Comparison of ENCODE assay signal across 12 mouse cellular contexts in genomic region chr3:75901903-75902598, GRCm38 (mm10). TPM values are rescaled to one million over a fixed set of nuclear protein-coding genes. Genes with fewer than 3 reads are reported as not detected.
DNase-seq lines count a peak whose midpoint lies in the region; ATAC-seq and TF ChIP-seq lines count a peak whose summit lies in the region.
"Had no signal": no experiment of that assay in that cellular context is flagged by ENCODE, and none has a peak within 500 bp of the region (broad histone marks: within the 10 kb centered on the region; RNA-seq: fewer than 3 reads in every experiment).

No protein-coding gene starts in this region.

- no peak overlapping the region for H3K4me3 ChIP-seq in forebrain, postnatal 0 days (ENCODE audit: low read depth, low read length)
- H3K4me3 ChIP-seq in forebrain, embryonic 13.5 days: no peak overlapping the region
- H3K4me3 ChIP-seq in lung, embryonic 14.5 days (ENCODE audit: low read depth, low read length): no peak overlapping the region
- H3K4me3 ChIP-seq: kidney, embryonic 15.5 days; neural tube, embryonic 13.5 days had no signal

- H3K4me1 ChIP-seq in forebrain, postnatal 0 days (ENCODE audit: insufficient read depth): no peaks in the 10 kb centered on the region
- H3K4me1 ChIP-seq in forebrain, embryonic 13.5 days: no peaks in the 10 kb centered on the region
- no peaks in the 10 kb centered on the region for H3K4me1 ChIP-seq in lung, embryonic 14.5 days (ENCODE audit: insufficient read depth)
- H3K4me1 ChIP-seq: kidney, embryonic 15.5 days; neural tube, embryonic 13.5 days had no signal

- H3K27ac ChIP-seq in forebrain, postnatal 0 days (ENCODE audit: low read depth, low read length): no peak overlapping the region
- H3K27ac ChIP-seq in forebrain, embryonic 13.5 days: no peak overlapping the region
- no peak overlapping the region for H3K27ac ChIP-seq in lung, embryonic 14.5 days (ENCODE audit: low read depth)
- H3K27ac ChIP-seq: kidney, embryonic 15.5 days; neural tube, embryonic 13.5 days had no signal

- H3K9ac ChIP-seq in forebrain, postnatal 0 days: no peak overlapping the region
- H3K9ac ChIP-seq in forebrain, embryonic 13.5 days: no peak overlapping the region
- no peak overlapping the region for H3K9ac ChIP-seq in lung, embryonic 14.5 days
- H3K9ac ChIP-seq: kidney, embryonic 15.5 days; neural tube, embryonic 13.5 days had no signal

- no peak overlapping the region for H3K4me2 ChIP-seq in forebrain, postnatal 0 days (ENCODE audit: low read depth)
- H3K4me2 ChIP-seq in forebrain, embryonic 13.5 days: no peak overlapping the region
- H3K4me2 ChIP-seq in lung, embryonic 14.5 days: no peak overlapping the region
- H3K4me2 ChIP-seq: kidney, embryonic 15.5 days; neural tube, embryonic 13.5 days had no signal

- ATAC-seq in forebrain, postnatal 0 days: peak; percentile 62
- no peak for ATAC-seq in forebrain, embryonic 13.5 days
- ATAC-seq in lung, embryonic 14.5 days (ENCODE audit: insufficient read depth): no peak; the same call in 1 of the 2 replicates

- peak; percentile 12 for DNase-seq in forebrain, postnatal 0 days
- DNase-seq in lung, embryonic 14.5 days: peak; percentile 11
- no peak for DNase-seq in lung, postnatal 36 days
- peak; percentile 34 for DNase-seq in R1 (ENCODE audit: low read depth, low spot score)
- DNase-seq in retina, embryonic 14.5 days (ENCODE audit: low spot score): peak; percentile 13
- no peak for DNase-seq in gastrocnemius, postnatal 36 days
- no peak for DNase-seq in heart, postnatal 36 days
- DNase-seq: layer of hippocampus, postnatal 36 days; liver had no signal

- peak; percentile 55 for TF ChIP-seq CTCF in forebrain, postnatal 0 days (IDR thresholded peaks at IDR 0.05; ENCODE audit: low read depth)
- TF ChIP-seq CTCF in lung, embryonic 14.5 days (IDR thresholded peaks at IDR 0.05; ENCODE audit: low read depth): peak; percentile 36

- no peaks in the 10 kb centered on the region for H3K9me3 ChIP-seq in forebrain, postnatal 0 days (ENCODE audit: low read length)
- no peaks in the 10 kb centered on the region for H3K9me3 ChIP-seq in forebrain, embryonic 13.5 days (replicated peaks)
- no peaks in the 10 kb centered on the region for H3K9me3 ChIP-seq in lung, embryonic 14.5 days (ENCODE audit: low read depth, low read length)
- H3K9me3 ChIP-seq: kidney, embryonic 15.5 days; neural tube, embryonic 13.5 days had no signal

- 73% methylated on average over 11 of the region's 11 CpGs for WGBS in forebrain, postnatal 0 days
- 80% methylated on average over 11 of the region's 11 CpGs for WGBS in forebrain, embryonic 13.5 days
- WGBS in lung, embryonic 14.5 days: 82% methylated on average over 11 of the region's 11 CpGs

- H3K36me3 ChIP-seq in forebrain, postnatal 0 days (ENCODE audit: insufficient read depth): no peaks in the 10 kb centered on the region
- H3K36me3 ChIP-seq in forebrain, embryonic 13.5 days (ENCODE audit: poor library complexity, severe bottlenecking): peaks cover 30% of the 10 kb centered on the region
- H3K36me3 ChIP-seq in lung, embryonic 14.5 days (ENCODE audit: insufficient read depth): peaks cover 45% of the 10 kb centered on the region

- no peaks in the 10 kb centered on the region for H3K27me3 ChIP-seq in forebrain, postnatal 0 days (ENCODE audit: insufficient read depth, low read length)
- H3K27me3 ChIP-seq in forebrain, embryonic 13.5 days: no peaks in the 10 kb centered on the region
- no peaks in the 10 kb centered on the region for H3K27me3 ChIP-seq in lung, embryonic 14.5 days (ENCODE audit: insufficient read depth, low read length)
- H3K27me3 ChIP-seq: kidney, embryonic 15.5 days; neural tube, embryonic 13.5 days had no signal

- intact Hi-C loops in gastrocnemius, postnatal 36 days (cut with DNase I): no loop called here
- intact Hi-C loops in heart, postnatal 36 days (cut with DNase I): no loop called here

RNA-seq across cellular contexts. Expression of gene Golim4, which starts 54.7 kb away (rescaled TPM):
- total RNA-seq in forebrain, postnatal 0 days (2014; rRNA removed): 16.3 and 24.8 TPM in 2 replicates
- polyA plus RNA-seq in forebrain, postnatal 0 days (2015; fragmentation: Nextera tagmentation; extraction: Ambion mirVana): 9.0 and 13.5 TPM in 2 replicates
- 38.5 and 39.6 TPM in 2 replicates for polyA plus RNA-seq in forebrain, embryonic 13.5 days (2015; fragmentation: Nextera tagmentation; extraction: Ambion mirVana)
- polyA plus RNA-seq in lung, embryonic 14.5 days (2014; fragmentation: Nextera tagmentation; extraction: Ambion mirVana): 47.8 and 48.3 TPM in 2 replicates
- total RNA-seq in gastrocnemius, postnatal 36 days (2021): 10 to 100 TPM; 10.4 to 13.6 TPM
- 10 to 100 TPM; 19.2 to 19.5 TPM for total RNA-seq in heart, postnatal 36 days (2021)

Comparison
In these comparisons a context has a peak if more than half of its experiments do, and no peak if none do; other contexts are left out.
1. DNase-seq: peak in forebrain, postnatal 0 days (single experiment), lung, embryonic 14.5 days (single experiment), R1 (single experiment) and retina, embryonic 14.5 days (single experiment); none in lung, postnatal 36 days (single experiment), gastrocnemius, postnatal 36 days (0 of 2) and heart, postnatal 36 days (0 of 2).